18 mouse cellular contexts compared by ENCODE assay signal in genomic region chr4:153760934-153761333, GRCm38 (mm10).
A peak's percentile ranks its signal among the peaks of the same experiment; 100 is the strongest.
DNase-seq lines count a peak whose midpoint lies in the region; TF ChIP-seq lines count a peak whose summit lies in the region.
"Had no signal": no experiment of that assay in that cellular context is flagged by ENCODE, and none has a peak within 500 bp of the region (broad histone marks: within the 10 kb centered on the region; RNA-seq: fewer than 3 reads in every experiment).

No protein-coding gene starts in this region.

- TF ChIP-seq POLR2A in MEL (IDR thresholded peaks at IDR 0.05; ENCODE audit: control insufficient read depth in 1 of 2, insufficient read depth in 1 of 2, low read depth in 1 of 2, low read length in 2 of 2, poor library complexity in 1 of 2), result no peak

- H3K27me3 ChIP-seq in E14TG2a.4 (ENCODE audit: insufficient read depth, low read length), result peaks cover 2% of the 10 kb centered on the region
- H3K27me3 ChIP-seq in MEL (ENCODE audit: control insufficient read depth in 1 of 2, insufficient read depth in 2 of 2, low read length in 2 of 2), result no peaks in the 10 kb centered on the region
- H3K27me3 ChIP-seq: limb, embryonic 15.5 days; liver, embryonic 15.5 days; midbrain, embryonic 13.5 days had no signal

- no peak overlapping the region for H3K4me3 ChIP-seq in gastrocnemius, adult 2 months
- H3K4me3 ChIP-seq in E14TG2a.4 (replicated peaks; ENCODE audit: low read length), result no peak overlapping the region
- no peak overlapping the region for H3K4me3 ChIP-seq in MEL (ENCODE audit: control insufficient read depth in 1 of 2, insufficient read depth in 1 of 2, low read depth in 2 of 2, low read length in 2 of 2)
- H3K4me3 ChIP-seq: limb, embryonic 15.5 days; liver, embryonic 15.5 days; midbrain, embryonic 13.5 days; myocyte had no signal

- H3K9me3 ChIP-seq in E14TG2a.4 (ENCODE audit: low read length) (peaks cover 11% of the 10 kb centered on the region; the same call in 1 of the 2 replicates), MEL (replicated peaks; ENCODE audit: insufficient read depth, low read length) (no peaks in the 10 kb centered on the region)
- H3K9me3 ChIP-seq: limb, embryonic 15.5 days; liver, embryonic 15.5 days; midbrain, embryonic 13.5 days had no signal

- peak; percentile 22; the same call in 1 of the 2 replicates for TF ChIP-seq CTCF in gastrocnemius, adult 2 months (IDR thresholded peaks at IDR 0.05)
- TF ChIP-seq CTCF in E14TG2a.4 (conservative IDR thresholded peaks at IDR 0.05; ENCODE audit: low read length) (peak; percentile 62), MEL (IDR thresholded peaks at IDR 0.05 in 2 of 3, conservative IDR thresholded peaks at IDR 0.05 in 1 of 3; ENCODE audit: control insufficient read depth in 1 of 3, insufficient read depth in 1 of 3, low read depth in 2 of 3, low read length in 3 of 3, poor library complexity in 1 of 3, severe bottlenecking in 1 of 3) (no peak)

- H3K36me3 ChIP-seq in E14TG2a.4 (ENCODE audit: insufficient read depth, low read length), result no peaks in the 10 kb centered on the region
- H3K36me3 ChIP-seq in MEL (ENCODE audit: control insufficient read depth in 1 of 2, insufficient read depth in 2 of 2, low read length in 2 of 2), result no peaks in the 10 kb centered on the region
- H3K36me3 ChIP-seq: limb, embryonic 15.5 days; liver, embryonic 15.5 days; midbrain, embryonic 13.5 days had no signal

- peaks cover 33% of the 10 kb centered on the region for H3K4me1 ChIP-seq in E14TG2a.4 (replicated peaks; ENCODE audit: low read depth, low read length)
- no peaks in the 10 kb centered on the region for H3K4me1 ChIP-seq in MEL (ENCODE audit: control insufficient read depth in 1 of 2, insufficient read depth in 2 of 2, low read length in 2 of 2)
- H3K4me1 ChIP-seq: limb, embryonic 15.5 days; liver, embryonic 15.5 days; midbrain, embryonic 13.5 days had no signal

- no peak for TF ChIP-seq RAD21 in MEL (IDR thresholded peaks at IDR 0.05; ENCODE audit: low read depth, low read length)

- intact Hi-C loops in gastrocnemius, adult 2 months (cut with DNase I), result no loop called here

- no peak overlapping the region for H3K27ac ChIP-seq in gastrocnemius, adult 2 months
- no peak overlapping the region for H3K27ac ChIP-seq in MEL (ENCODE audit: control insufficient read depth, low read depth, low read length)
- H3K27ac ChIP-seq: limb, embryonic 15.5 days; liver, embryonic 15.5 days; midbrain, embryonic 13.5 days had no signal

- no peak overlapping the region for H3K9ac ChIP-seq in MEL (ENCODE audit: control insufficient read depth, low read depth, low read length, poor library complexity, severe bottlenecking)
- H3K9ac ChIP-seq: limb, embryonic 15.5 days; liver, embryonic 15.5 days; midbrain, embryonic 13.5 days had no signal

- H3K79me2 ChIP-seq in MEL (ENCODE audit: control insufficient read depth, insufficient read depth, low read length, poor library complexity), result no peaks in the 10 kb centered on the region

- TF ChIP-seq EP300 in MEL (IDR thresholded peaks at IDR 0.05; ENCODE audit: low read depth in 1 of 2, low read length in 2 of 2), result no peak

- no peak for DNase-seq in gastrocnemius, adult 2 months
- no peak for DNase-seq in gastrocnemius, postnatal 25 days
- peak; percentile 16 to 17 for DNase-seq in kidney, postnatal 4 days
- DNase-seq in kidney, postnatal 14 days, result no peak
- peak; percentile 2 for DNase-seq in MEL (ENCODE audit: low read depth, low spot score)
- DNase-seq in right cerebral cortex, postnatal 36 days (ENCODE audit: low spot score in 2 of 2), result no peak
- no peak for DNase-seq in embryo, embryonic 11 days
- DNase-seq: cerebellum, adult 11 months; heart, adult 18-20 months; layer of hippocampus, postnatal 36 days; lung, postnatal 10 days; right cerebral cortex, postnatal 25 days; thymus, postnatal 36 days had no signal

TF ChIP-seq in MEL, 35 proteins besides CTCF, POLR2A, EP300 and RAD21:
- TF ChIP-seq ZC3H11A (IDR thresholded peaks at IDR 0.05; ENCODE audit: low read depth, low read length) (no peak), ELF1 (IDR thresholded peaks at IDR 0.05; ENCODE audit: low read depth, low read length) (no peak), SMC3 (IDR thresholded peaks at IDR 0.05; ENCODE audit: low read depth, low read length) (no peak), GATA1 (IDR thresholded peaks at IDR 0.05; ENCODE audit: low read depth, low read length) (no peak), E2F4 (IDR thresholded peaks at IDR 0.05; ENCODE audit: borderline replicate concordance, low read depth, low read length) (no peak), MAFK (IDR thresholded peaks at IDR 0.05; ENCODE audit: borderline replicate concordance, low read depth, low read length) (no peak), CHD2 (IDR thresholded peaks at IDR 0.05; ENCODE audit: low read length) (no peak), TCF12 (IDR thresholded peaks at IDR 0.05; ENCODE audit: low read depth, low read length) (no peak)

Comparison
In these comparisons a context has a peak if more than half of its experiments do, and no peak if none do; other contexts are left out.
1. DNase-seq: peak in kidney, postnatal 4 days (2 of 2) and MEL (single experiment); none in gastrocnemius, adult 2 months (single experiment), gastrocnemius, postnatal 25 days (single experiment), kidney, postnatal 14 days (single experiment), right cerebral cortex, postnatal 36 days (0 of 2) and embryo, embryonic 11 days (single experiment).
2. CTCF ChIP-seq: peak in gastrocnemius, adult 2 months (single experiment) and E14TG2a.4 (single experiment); none in MEL (0 of 3).